Mouse (Mus musculus) C2C12 (cell line): ENCODE measurements around the gene Ptpn6. TPM values are rescaled to one million over a fixed set of nuclear protein-coding genes. Genes with fewer than 3 reads are reported as not detected.

Experiments
- H3K27me3 ChIP-seq: one replicate; pipeline ENCODE4 v1.6.1; 2011; ENCODE audit not compliant: control insufficient read depth, insufficient read depth, insufficient read length
- H3K36me3 ChIP-seq: one replicate; pipeline ENCODE4 v1.6.1; 2011; ENCODE audit not compliant: control insufficient read depth, insufficient read depth
- H3K4me3 ChIP-seq: one replicate; pipeline ENCODE4 v1.5.1; 2011; ENCODE audit warnings: mild to moderate bottlenecking, control low read depth; ENCODE audit not compliant: poor library complexity, insufficient read depth, severe bottlenecking
- H3K79me2 ChIP-seq: one replicate; pipeline ENCODE4 v1.6.1; 2011; ENCODE audit not compliant: control insufficient read depth, insufficient read depth
- H3K79me3 ChIP-seq: one replicate; pipeline ENCODE4 v1.6.1; 2011; ENCODE audit warnings: low read depth, control low read depth
- H3ac ChIP-seq: one replicate; pipeline ENCODE3; 2011; ENCODE audit warnings: low read depth; ENCODE audit not compliant: control insufficient read depth, insufficient read length
- CEBPB ChIP-seq: IDR thresholded peaks from one replicate; pipeline ENCODE4 v1.6.1; 2011; ENCODE audit warnings: low read depth, mild to moderate bottlenecking, control low read depth, moderate library complexity
- CTCF ChIP-seq: IDR thresholded peaks from one replicate; pipeline ENCODE4 v1.5.1; 2011; ENCODE audit not compliant: control insufficient read depth, insufficient read depth, insufficient read length
- FOSL1 ChIP-seq: IDR thresholded peaks from one replicate; pipeline ENCODE4 v1.8.0; 2011; ENCODE audit warnings: mild to moderate bottlenecking, low read length; ENCODE audit not compliant: poor library complexity, insufficient read depth, severe bottlenecking
- MAX ChIP-seq: IDR thresholded peaks from one replicate; pipeline ENCODE4 v1.6.1; 2011; ENCODE audit warnings: mild to moderate bottlenecking, control low read depth
- MYOD1 ChIP-seq: IDR thresholded peaks from one replicate; pipeline ENCODE4 v1.6.1; 2011; ENCODE audit warnings: low read depth; ENCODE audit not compliant: control insufficient read depth, insufficient read length
- MYOG ChIP-seq: IDR thresholded peaks from one replicate; pipeline ENCODE4 v1.6.1; 2011; ENCODE audit not compliant: control insufficient read depth, insufficient read length; ENCODE audit errors: extremely low read depth
- USF1 ChIP-seq: IDR thresholded peaks from one replicate; pipeline ENCODE4 v1.6.1; 2011; ENCODE audit warnings: low read depth, mild to moderate bottlenecking, control low read depth, moderate library complexity
- polyA plus RNA-seq: library from polyadenylated mRNA; unstranded; fragments of >200 nt; fragmentation: generic; extraction: Trizol; gene quantifications from one replicate; pipeline ENCODE4 v1.2.1, GENCODE M21; 2012; ENCODE audit warnings: missing spikeins

Ptpn6 gene
- polyA plus RNA-seq, 1 experiment: 8.2 TPM

GRCm38 (mm10) chr6:124779222-124779983 is 40.9 kb upstream of the Ptpn6 start, which contains the start of gene Lrrc23:
TSS of gene Lrrc23 (minus strand) at chr6:124779727.
- TF ChIP-seq CTCF (no peak), MYOG (no peak), MAX (no peak), CEBPB (no peak), MYOD1 (no peak), FOSL1 (no peak), USF1 (no peak)
- Histone ChIP-seq H3ac (no peak within 1 kb of the TSS), H3K79me2 (no peaks in the 10 kb centered on the region), H3K36me3 (no peaks in the 10 kb centered on the region), H3K4me3 (no peak within 1 kb of the TSS), H3K27me3 (no peaks in the 10 kb centered on the region), H3K79me3 (no peaks in the 10 kb centered on the region)

DNA sequence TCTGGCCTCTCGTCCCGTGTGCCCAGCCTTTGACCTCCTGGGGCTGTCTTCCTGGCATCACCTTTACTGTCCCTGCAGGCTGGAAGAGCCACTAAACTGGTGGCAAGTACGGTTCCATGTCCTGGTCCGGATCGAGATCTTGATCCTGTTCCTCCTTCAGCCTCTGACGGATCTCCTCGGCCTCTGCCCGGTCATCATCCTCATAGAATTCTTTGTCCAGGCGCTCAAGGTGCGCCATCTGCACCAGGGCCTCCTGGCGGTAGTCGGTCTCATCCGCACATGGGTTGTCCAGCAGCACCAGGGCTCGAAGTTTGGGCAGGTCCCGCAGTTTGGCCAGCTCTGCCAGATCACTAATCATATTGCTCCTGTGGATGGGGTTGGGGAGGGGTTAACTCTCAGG is 32.0 kb upstream of the Ptpn6 start:
- H3K36me3 ChIP-seq: no peaks in the 10 kb centered on the region
- TF ChIP-seq CEBPB: no peak
- TF ChIP-seq MYOG: no peak
- TF ChIP-seq MYOD1: no peak
- no peak for TF ChIP-seq CTCF
- no peaks in the 10 kb centered on the region for H3K79me3 ChIP-seq
- no peak overlapping the region for H3ac ChIP-seq
- no peak overlapping the region for H3K4me3 ChIP-seq
- no peaks in the 10 kb centered on the region for H3K27me3 ChIP-seq
- no peaks in the 10 kb centered on the region for H3K79me2 ChIP-seq

- Histone ChIP-seq H3K79me3 (no peaks in the 10 kb centered on the region), H3K27me3 (no peaks in the 10 kb centered on the region), H3K4me3 (no peak overlapping the region), H3ac (no peak overlapping the region), H3K79me2 (no peaks in the 10 kb centered on the region), H3K36me3 (no peaks in the 10 kb centered on the region)
- TF ChIP-seq MYOD1: no peak
- no peak for TF ChIP-seq FOSL1
- TF ChIP-seq CTCF: no peak
- no peak for TF ChIP-seq MAX
- no peak for TF ChIP-seq USF1
- no peak for TF ChIP-seq MYOG
- TF ChIP-seq CEBPB: no peak
Observed at GRCm38 (mm10) chr6:124770013-124770412, 31.5 kb upstream of the Ptpn6 start.

DNA sequence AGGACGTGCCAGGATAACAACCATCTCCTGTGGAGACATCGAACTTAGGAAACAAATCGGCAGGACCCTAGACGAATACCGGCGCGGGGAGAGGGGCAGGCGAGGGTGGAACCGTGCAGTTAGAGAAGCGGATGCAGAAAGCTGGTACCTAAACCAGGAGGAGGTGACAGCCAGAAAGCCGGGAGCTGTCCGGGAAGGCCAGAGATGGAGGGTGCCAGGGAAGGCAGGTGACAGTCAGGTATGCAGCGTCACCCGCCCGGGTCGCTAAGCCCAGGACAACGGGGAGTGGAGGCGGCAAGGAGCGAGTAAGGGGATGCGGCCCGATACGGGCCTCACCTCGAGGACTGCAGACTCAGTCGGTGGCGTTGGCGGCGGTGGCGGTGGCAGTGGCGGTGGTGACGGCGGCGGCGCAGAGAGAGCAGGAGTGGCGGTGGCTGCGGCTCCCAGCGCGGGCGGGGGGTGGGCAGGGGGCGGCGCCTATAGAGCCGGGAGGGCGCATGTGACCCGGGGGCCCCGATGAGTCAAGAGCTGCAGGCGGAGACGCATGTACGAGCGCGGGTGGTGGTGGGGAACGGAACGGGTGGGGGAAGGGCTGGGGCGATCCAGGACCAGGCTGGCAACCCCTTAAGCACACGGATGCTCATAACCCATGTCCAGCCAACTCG is 30.7 kb upstream of the Ptpn6 start, which contains the start of gene Eno2:
Eno2 (minus strand) TSS at position 573 of the 665 bp plus-strand sequence.
- no peak for TF ChIP-seq USF1
- TF ChIP-seq FOSL1: no peak
- no peak for TF ChIP-seq MAX
- TF ChIP-seq CEBPB: no peak
- no peak for TF ChIP-seq MYOG
- no peak for TF ChIP-seq MYOD1
- no peak for TF ChIP-seq CTCF
- H3ac ChIP-seq: peak within 1 kb of the TSS; percentile 66
- no peaks in the 10 kb centered on the region for H3K27me3 ChIP-seq

DNA sequence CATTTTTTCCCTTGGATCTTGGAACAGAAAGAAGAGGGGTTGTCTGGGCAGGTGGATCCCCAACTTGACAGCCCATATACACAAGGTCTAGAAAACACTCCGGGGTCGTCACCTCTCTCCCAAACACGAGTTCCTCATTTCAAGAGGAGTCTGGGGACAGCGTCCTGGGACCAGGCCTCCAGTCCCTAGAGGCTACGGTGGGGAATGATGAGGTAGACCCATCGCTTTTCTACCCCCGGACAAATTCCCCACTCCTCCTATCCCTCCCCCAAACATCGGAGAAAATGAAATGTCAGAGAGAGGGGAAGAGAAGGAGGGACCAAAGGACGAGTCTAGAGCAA is 30.2 kb upstream of the Ptpn6 start:
- Histone ChIP-seq H3K36me3 (no peaks in the 10 kb centered on the region), H3K79me3 (no peaks in the 10 kb centered on the region), H3K4me3 (peak overlapping the region; percentile 29), H3K79me2 (no peaks in the 10 kb centered on the region), H3K27me3 (no peaks in the 10 kb centered on the region), H3ac (no peak overlapping the region)
- no peak for TF ChIP-seq MAX
- no peak for TF ChIP-seq USF1
- TF ChIP-seq MYOD1: no peak
- no peak for TF ChIP-seq FOSL1
- no peak for TF ChIP-seq CEBPB
- no peak for TF ChIP-seq MYOG
- TF ChIP-seq CTCF: no peak

More for the DNA sequence above, 30.7 kb upstream of the Ptpn6 start, which contains the start of gene Eno2:
- no peaks in the 10 kb centered on the region for H3K79me2 ChIP-seq
- no peaks in the 10 kb centered on the region for H3K36me3 ChIP-seq
- peak within 1 kb of the TSS; percentile 29 for H3K4me3 ChIP-seq
- H3K79me3 ChIP-seq: no peaks in the 10 kb centered on the region
